Mouse (Mus musculus) bone marrow, adult 2 months (tissue): ENCODE measurements around the gene Treml1.

Experiments used
- CTCF ChIP-seq: fragments of 200-500 bp; IDR thresholded peaks from 2 replicates; pipeline ENCODE4 v1.5.1; 2011; ENCODE audit warnings: low read length, control low read depth; ENCODE audit not compliant: control insufficient read depth, insufficient read depth
- POLR2A ChIP-seq: fragments of 200-500 bp; IDR thresholded peaks from 2 replicates; pipeline ENCODE4 v1.6.1; 2011; ENCODE audit warnings: low read depth, mild to moderate bottlenecking, control low read depth, low read length, borderline replicate concordance; ENCODE audit not compliant: control insufficient read depth

DNA sequence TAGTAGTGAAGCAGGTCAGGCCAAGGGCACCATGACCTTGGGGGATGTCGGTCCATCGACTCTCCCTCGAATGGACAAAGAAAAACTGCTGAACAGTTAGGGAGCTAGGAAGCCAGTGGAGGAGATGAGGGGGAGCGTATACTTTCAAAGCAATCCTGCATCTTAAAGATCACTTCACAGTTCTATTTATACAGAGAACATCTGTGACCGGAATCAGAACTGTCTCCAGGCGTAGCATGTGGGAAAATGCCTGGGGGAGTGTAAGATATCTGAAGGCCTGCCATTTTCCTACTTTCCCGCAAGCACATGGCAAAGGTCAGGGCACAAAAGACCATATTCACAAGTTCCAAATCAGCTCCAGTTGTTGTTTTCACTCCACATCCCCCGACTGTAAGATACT is 13.3 kb downstream of the Treml1 start:
- TF ChIP-seq CTCF (no peak), POLR2A (no peak)
